10 mouse cellular contexts compared by ENCODE assay signal in the genomic region with DNA sequence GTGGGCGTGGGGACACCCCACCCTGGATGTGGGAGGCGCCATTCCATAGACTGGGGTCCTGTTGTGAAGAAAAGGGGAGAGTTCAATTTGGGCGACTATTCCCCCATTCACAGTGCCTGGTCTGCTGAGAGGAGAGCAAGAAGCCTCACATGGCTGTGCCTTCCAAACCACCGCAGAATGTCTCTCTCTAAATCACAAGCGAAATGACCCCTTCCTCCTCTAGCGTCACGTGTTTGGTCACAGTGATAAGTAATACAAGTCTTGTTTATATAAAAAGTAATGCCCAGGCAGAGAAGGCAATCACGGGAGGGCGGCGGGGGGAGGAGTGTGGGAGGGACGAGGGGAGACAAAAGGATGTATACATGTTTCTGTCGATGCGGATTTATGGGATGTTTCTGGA.
"Had no signal": no experiment of that assay in that cellular context is flagged by ENCODE, and none has a peak within 500 bp of the region (broad histone marks: within the 10 kb centered on the region; RNA-seq: fewer than 3 reads in every experiment).

No protein-coding gene starts in this region.

- H3K27me3 ChIP-seq: hindbrain, embryonic 15.5 days; limb, embryonic 13.5 days had no signal

- H3K4me3 ChIP-seq: hindbrain, embryonic 15.5 days; limb, embryonic 13.5 days; midbrain, embryonic 13.5 days had no signal

- H3K4me2 ChIP-seq: hindbrain, embryonic 15.5 days; limb, embryonic 13.5 days; midbrain, embryonic 13.5 days had no signal

- H3K9me3 ChIP-seq: hindbrain, embryonic 15.5 days; limb, embryonic 13.5 days; midbrain, embryonic 13.5 days had no signal

- H3K9ac ChIP-seq: hindbrain, embryonic 15.5 days; limb, embryonic 13.5 days; liver, embryonic 14.5 days; midbrain, embryonic 13.5 days had no signal

- DNase-seq: kidney, adult 2 months; left cerebral cortex, postnatal 4 days; lung, postnatal 14 days; right cerebral cortex, postnatal 14 days; thymus, adult 2 months; thymus, postnatal 25 days had no signal

- ATAC-seq: midbrain, embryonic 13.5 days had no signal

- H3K27ac ChIP-seq: hindbrain, embryonic 15.5 days; limb, embryonic 13.5 days; liver, embryonic 14.5 days; midbrain, embryonic 13.5 days had no signal

- H3K36me3 ChIP-seq: hindbrain, embryonic 15.5 days; limb, embryonic 13.5 days; midbrain, embryonic 13.5 days had no signal
